Mouse (Mus musculus): ENCODE data around the gene Krt28.

GRCm38 (mm10) chr11:99351004-99351403 lies 23.7 kb downstream of the Krt28 start, which contains the start of gene Krt27:
- TF ChIP-seq POLR2A (IDR thresholded peaks at IDR 0.05; ENCODE audit: borderline replicate concordance, control insufficient read depth, low read depth, low read length) (no peak), CTCF (IDR thresholded peaks at IDR 0.05; ENCODE audit: control insufficient read depth, insufficient read depth, low read length) (no peak)
